Mouse (Mus musculus) ovary, adult 18-20 months (tissue): ENCODE results near the gene Ifi208.
"Not testable (repeated sequence)": the region's sequence is repeated elsewhere in the genome, so short reads cannot be mapped to it uniquely, and the experiment has no call there.

Experiments used
- DNase-seq: peaks from one replicate; pipeline ENCODE4 v3.0.0; 2022; ENCODE audit warnings: low spot score, mixed read lengths

Ifi208 gene

GRCm38 (mm10) chr1:173673458-173674097, at the start of gene Ifi208:
Gene Ifi208, plus strand, starts transcription at chr1:173673675.
- DNase-seq, result not testable (repeated sequence)

DNA sequence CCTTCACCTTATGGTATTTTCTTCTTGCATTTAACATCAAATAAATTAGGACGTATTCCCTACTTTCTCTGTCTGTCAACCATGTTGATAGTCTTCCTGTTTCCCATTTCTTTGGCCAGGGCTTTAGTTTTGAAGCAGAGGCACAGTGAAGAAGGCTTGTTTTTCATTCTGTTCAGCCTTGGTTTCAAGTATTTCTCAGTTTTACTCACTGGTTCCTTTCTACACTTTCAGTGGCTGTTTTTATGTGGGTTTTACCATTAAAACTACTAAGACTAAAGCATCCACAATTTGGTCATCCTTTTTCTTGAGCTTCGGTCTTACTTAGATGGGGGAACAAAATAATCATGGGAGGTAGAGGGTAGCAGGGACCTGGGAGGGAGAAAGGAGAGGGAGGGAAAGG, 49.4 kb upstream of the Ifi208 start:
- no peak for DNase-seq

DNA sequence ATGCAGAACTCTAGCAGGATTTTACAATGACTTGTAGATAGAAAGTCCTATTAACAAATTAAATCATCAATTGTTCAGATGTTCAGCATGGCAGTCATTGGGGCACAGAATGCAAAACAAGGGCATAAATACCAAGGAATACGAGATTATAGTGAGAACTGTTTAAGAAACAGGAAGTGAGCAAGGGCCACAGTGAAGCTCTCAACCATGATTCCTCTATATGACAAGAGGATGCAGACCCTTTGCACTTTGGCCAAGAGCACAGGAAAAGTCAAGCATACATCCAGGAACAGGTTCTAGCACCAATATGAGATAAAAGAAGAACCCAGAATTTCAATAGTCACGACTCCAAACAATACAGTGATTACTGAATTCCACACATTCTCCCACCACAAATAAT, 46.8 kb upstream of the Ifi208 start:
- DNase-seq, result no peak

- not testable (repeated sequence) for DNase-seq
Measured at GRCm38 (mm10) chr1:173630622-173631021, 42.9 kb upstream of the Ifi208 start, which contains the start of gene Ifi209. Gene Ifi209, plus strand, starts transcription at chr1:173630917.

DNA sequence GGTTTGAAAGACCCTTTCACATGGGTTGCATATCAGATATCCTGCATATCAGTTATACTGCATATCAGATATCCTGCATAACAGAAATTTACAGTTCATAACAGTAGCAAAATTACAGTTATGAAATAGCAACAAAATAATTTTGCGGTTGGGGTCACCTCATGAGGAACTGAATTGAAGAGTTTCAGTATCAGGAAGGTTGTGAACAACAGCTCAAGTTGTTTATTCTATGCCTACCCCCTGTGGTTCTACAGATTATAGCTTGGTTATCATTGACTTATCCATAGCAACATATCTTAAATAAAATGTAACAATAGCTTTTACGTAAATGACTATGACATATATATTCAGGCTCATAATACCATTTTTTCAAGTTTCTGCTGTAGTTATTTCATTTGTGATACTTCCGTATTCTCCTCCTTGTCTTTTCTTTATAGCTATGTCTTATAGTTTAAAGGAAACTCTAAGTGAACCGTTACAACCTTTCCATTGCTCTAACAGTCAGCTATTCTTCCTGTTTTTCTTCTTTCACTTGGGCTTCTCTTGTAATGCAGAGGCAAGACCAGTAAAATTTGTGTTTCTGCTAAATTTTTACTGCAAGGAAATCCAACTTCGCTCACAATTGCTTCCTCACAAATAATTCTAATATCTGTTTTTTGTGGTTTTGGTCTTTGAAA, 39.4 kb upstream of the Ifi208 start:
- no peak for DNase-seq

DNA sequence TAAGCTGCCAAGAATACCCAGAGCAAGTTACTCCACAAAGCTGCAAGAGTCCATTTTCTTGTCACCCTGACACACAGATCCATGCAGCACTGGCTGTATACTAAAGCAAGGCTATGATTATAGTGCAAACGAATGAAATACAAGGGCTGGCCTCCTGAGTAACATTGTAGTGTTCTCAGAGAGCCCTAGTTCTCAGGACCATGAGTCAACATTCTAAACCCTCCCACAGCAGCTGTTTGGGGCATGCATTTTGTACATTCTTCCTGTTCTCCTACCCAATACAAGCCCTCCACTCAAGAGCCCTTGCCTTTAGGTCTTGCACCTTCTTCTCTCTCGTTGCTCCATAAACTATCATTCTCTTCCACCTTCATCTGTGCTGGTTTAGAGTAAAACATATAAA, 28.1 kb upstream of the Ifi208 start:
- no peak for DNase-seq

- no peak for DNase-seq
Measured at GRCm38 (mm10) chr1:173657973-173658372, 15.5 kb upstream of the Ifi208 start.

DNA sequence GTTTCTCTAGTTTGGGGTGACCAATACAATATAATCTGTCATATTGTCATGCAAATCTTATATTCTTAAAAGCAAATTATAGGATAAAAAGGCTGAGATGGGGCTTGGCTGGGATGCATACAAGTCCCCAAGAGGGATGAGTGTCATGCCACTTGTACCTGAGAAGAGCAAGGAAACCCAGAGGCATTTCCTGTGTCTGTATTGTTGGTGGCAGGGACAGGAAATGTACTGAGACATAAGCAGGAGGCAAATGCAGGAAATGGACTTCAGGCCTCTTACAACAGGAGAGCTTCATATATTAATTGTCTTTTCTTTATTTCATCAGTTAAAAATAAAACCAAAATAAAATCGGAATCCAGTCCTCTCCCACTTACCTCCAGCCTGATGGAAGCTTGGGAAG, 5.1 kb downstream of the Ifi208 start:
- not testable (repeated sequence) for DNase-seq

DNA sequence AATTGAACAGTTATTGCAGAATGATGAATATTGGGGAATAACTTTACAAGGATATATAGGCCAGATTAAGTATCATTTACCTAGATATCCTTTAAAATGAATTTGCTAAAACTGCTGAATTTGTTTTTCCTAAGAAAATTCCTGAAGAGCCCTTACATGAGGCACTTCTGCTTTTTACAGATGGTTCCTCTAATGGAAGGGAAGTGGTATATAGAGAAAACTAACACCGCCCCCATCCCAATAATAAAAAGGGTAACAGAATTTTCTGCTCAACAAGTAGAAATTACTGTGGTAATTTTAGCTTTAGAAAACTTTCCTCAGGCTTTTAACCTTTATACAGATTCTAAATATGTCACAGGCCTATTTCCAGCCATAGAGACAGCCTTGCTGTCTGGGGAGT, 20.8 kb downstream of the Ifi208 start:
- DNase-seq, result no peak

- peak; percentile 19 for DNase-seq
Measured at GRCm38 (mm10) chr1:173733219-173733618, 59.7 kb downstream of the Ifi208 start.

- not testable (repeated sequence) for DNase-seq
Measured at GRCm38 (mm10) chr1:173735015-173735414, 61.5 kb downstream of the Ifi208 start.

DNA sequence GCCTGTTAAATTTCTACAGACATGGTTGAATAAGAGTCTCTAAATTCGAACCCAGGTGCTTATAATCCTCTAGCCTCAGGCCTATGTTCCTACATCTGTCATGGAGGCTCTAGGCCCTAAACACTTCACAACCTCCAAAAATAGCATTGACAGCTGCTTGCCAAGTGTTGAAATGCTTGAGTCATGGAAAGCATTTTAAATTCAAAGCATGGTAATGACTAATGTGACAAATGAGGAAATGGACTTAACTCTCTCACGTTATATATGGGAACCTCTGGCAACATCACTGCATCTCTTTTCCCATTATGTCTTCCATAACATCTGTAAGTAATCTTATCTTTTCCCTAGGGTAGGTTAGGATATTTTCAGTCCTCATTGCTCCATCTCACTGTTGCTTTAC, 63.5 kb downstream of the Ifi208 start:
- DNase-seq, result no peak

GRCm38 (mm10) chr1:173740537-173740936, 67.1 kb downstream of the Ifi208 start:
- no peak for DNase-seq

DNA sequence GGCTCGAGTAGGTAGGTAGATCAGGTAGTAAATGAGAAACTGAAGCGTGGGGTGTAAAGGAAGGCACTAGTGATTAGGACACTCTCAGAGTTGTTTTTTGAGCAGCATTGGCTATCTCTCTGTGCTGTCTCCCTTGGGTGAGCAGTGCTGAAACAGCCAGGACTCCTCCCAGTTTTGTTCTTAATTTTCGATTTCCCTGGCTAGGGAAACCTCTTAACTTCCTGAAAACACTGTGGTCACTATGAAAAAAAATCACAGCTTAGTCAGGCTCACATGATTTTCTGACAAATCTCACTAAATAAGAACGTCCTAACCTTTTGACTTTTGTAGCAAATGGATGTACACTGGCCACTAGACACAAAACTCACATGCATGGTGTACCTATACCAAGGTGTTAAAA, 68.2 kb downstream of the Ifi208 start, which contains the start of gene Ifi207:
TSS of gene Ifi207 (minus strand) at position 92 of the 400 bp plus-strand sequence.
- DNase-seq, result no peak

- DNase-seq, result no peak
Measured at GRCm38 (mm10) chr1:173742262-173742661, 68.8 kb downstream of the Ifi208 start.
